Mouse (Mus musculus) MEL (cell line): Measurements from ENCODE around the gene Ntn1. TPM values are rescaled to one million over a fixed set of nuclear protein-coding genes. Genes with fewer than 3 reads are reported as not detected.

Source experiments
- DNase-seq: peaks from one replicate; pipeline ENCODE4 v3.0.0; 2011; ENCODE audit warnings: low read depth, low spot score
- H3K27ac ChIP-seq: 2 replicates; pipeline ENCODE4 v1.5.1; 2012; ENCODE audit warnings: low read depth, mild to moderate bottlenecking, control low read depth, low read length, moderate library complexity; ENCODE audit not compliant: control insufficient read depth
- H3K27me3 ChIP-seq, 2 experiments: fragments of 150-350 bp in 1 of 2; sonication (generic) in 1 of 2; 2 replicates each; pipeline ENCODE4 v1.6.1; 2012; ENCODE audit warnings: low read length in 2 of 2, mild to moderate bottlenecking in 2 of 2, improper control_type of control experiment in 1 of 2, moderate library complexity in 1 of 2; ENCODE audit not compliant: insufficient read depth in 2 of 2, control insufficient read depth in 1 of 2
- H3K36me3 ChIP-seq, 2 experiments: 2 replicates each; pipeline ENCODE4 v1.6.1; 2012 to 2014; ENCODE audit warnings: low read length in 2 of 2, improper control_type of control experiment in 1 of 2, inconsistent platforms in 1 of 2, mild to moderate bottlenecking in 1 of 2; ENCODE audit not compliant: insufficient read depth in 2 of 2, control insufficient read depth in 1 of 2
- H3K4me1 ChIP-seq, 2 experiments: fragments of 150-350 bp in 1 of 2; sonication (generic) in 1 of 2; 2 replicates each; pipeline ENCODE4 v1.6.1; 2012; ENCODE audit warnings: low read length in 2 of 2, improper control_type of control experiment in 1 of 2, mild to moderate bottlenecking in 1 of 2; ENCODE audit not compliant: insufficient read depth in 2 of 2, control insufficient read depth in 1 of 2
- H3K4me3 ChIP-seq, 2 experiments: fragments of 150-350 bp in 1 of 2; sonication (generic) in 1 of 2; 2 replicates each; pipeline ENCODE4 v1.5.1; 2012; ENCODE audit warnings: low read depth in 2 of 2, low read length in 2 of 2, mild to moderate bottlenecking in 2 of 2, moderate library complexity in 2 of 2, control low read depth in 1 of 2, improper control_type of control experiment in 1 of 2; ENCODE audit not compliant: control insufficient read depth in 1 of 2, insufficient read depth in 1 of 2
- H3K79me2 ChIP-seq: 2 replicates; pipeline ENCODE4 v1.6.1; 2012; ENCODE audit warnings: mild to moderate bottlenecking, low read length, moderate library complexity; ENCODE audit not compliant: control insufficient read depth, poor library complexity, insufficient read depth
- H3K9ac ChIP-seq: 2 replicates; pipeline ENCODE4 v1.6.1; 2012; ENCODE audit warnings: low read depth, mild to moderate bottlenecking, control low read depth, low read length, moderate library complexity; ENCODE audit not compliant: control insufficient read depth, poor library complexity, severe bottlenecking
- H3K9me3 ChIP-seq: fragments of 150-350 bp; sonication (generic); replicated peaks from 2 replicates; pipeline ENCODE4 v1.6.1; 2012; ENCODE audit warnings: mild to moderate bottlenecking, low read length, improper control_type of control experiment, moderate library complexity; ENCODE audit not compliant: insufficient read depth
- BHLHE40 ChIP-seq: IDR thresholded peaks from 2 replicates; pipeline ENCODE4 v1.6.1; 2012; ENCODE audit warnings: low read depth, mild to moderate bottlenecking, inconsistent platforms, low read length, improper control_type of control experiment, borderline replicate concordance
- CHD1 ChIP-seq: IDR thresholded peaks from 2 replicates; pipeline ENCODE4 v1.6.1; 2012; ENCODE audit warnings: low read depth, mild to moderate bottlenecking, inconsistent platforms, low read length, improper control_type of control experiment
- CHD2 ChIP-seq: IDR thresholded peaks from 2 replicates; pipeline ENCODE4 v1.6.1; 2011; ENCODE audit warnings: low read length, improper control_type of control experiment
- ELF1 ChIP-seq: IDR thresholded peaks from 2 replicates; pipeline ENCODE4 v1.6.1; 2014; ENCODE audit warnings: low read depth, mild to moderate bottlenecking, inconsistent platforms, low read length, improper control_type of control experiment, moderate library complexity
- HCFC1 ChIP-seq: IDR thresholded peaks from 2 replicates; pipeline ENCODE4 v1.6.1; 2012; ENCODE audit warnings: low read depth, mild to moderate bottlenecking, inconsistent platforms, low read length, improper control_type of control experiment, moderate library complexity
- JUND ChIP-seq: IDR thresholded peaks from 2 replicates; pipeline ENCODE4 v1.6.1; 2011; ENCODE audit warnings: low read depth, mild to moderate bottlenecking, improper control_type of control experiment, low read length
- MAFK ChIP-seq: IDR thresholded peaks from 2 replicates; pipeline ENCODE4 v1.6.1; 2011; ENCODE audit warnings: low read depth, mild to moderate bottlenecking, low read length, improper control_type of control experiment, borderline replicate concordance
- MAZ ChIP-seq: IDR thresholded peaks from 2 replicates; pipeline ENCODE4 v1.6.1; 2012; ENCODE audit warnings: low read depth, mild to moderate bottlenecking, inconsistent platforms, low read length, improper control_type of control experiment
- MEF2A ChIP-seq: IDR thresholded peaks from 2 replicates; pipeline ENCODE4 v1.6.1; 2014; ENCODE audit warnings: low read depth, mild to moderate bottlenecking, inconsistent platforms, low read length, improper control_type of control experiment; ENCODE audit not compliant: poor library complexity, insufficient replicate concordance, severe bottlenecking; ENCODE audit errors: extremely low read depth
- MXI1 ChIP-seq: IDR thresholded peaks from 2 replicates; pipeline ENCODE4 v1.6.1; 2011; ENCODE audit warnings: mild to moderate bottlenecking, low read depth, low read length, improper control_type of control experiment
- MYB ChIP-seq: IDR thresholded peaks from 2 replicates; pipeline ENCODE4 v1.6.1; 2011; ENCODE audit warnings: mild to moderate bottlenecking, low read depth, low read length, improper control_type of control experiment
- MYC ChIP-seq: IDR thresholded peaks from 2 replicates; pipeline ENCODE4 v1.6.1; 2011; ENCODE audit warnings: low read depth, mild to moderate bottlenecking, low read length, improper control_type of control experiment, moderate library complexity
- POLR2A ChIP-seq, 2 experiments: IDR thresholded peaks; 2 replicates each; pipeline ENCODE4 v1.6.1; 2011 to 2012; ENCODE audit warnings: low read length in 2 of 2, mild to moderate bottlenecking in 2 of 2, control low read depth in 1 of 2, improper control_type of control experiment in 1 of 2, low read depth in 1 of 2, moderate library complexity in 1 of 2; ENCODE audit not compliant: control insufficient read depth in 1 of 2, insufficient read depth in 1 of 2, poor library complexity in 1 of 2
- POLR2AphosphoS5 ChIP-seq: IDR thresholded peaks from 2 replicates; pipeline ENCODE4 v1.6.1; 2012; ENCODE audit warnings: low read depth, borderline replicate concordance, mild to moderate bottlenecking, inconsistent platforms, low read length, moderate library complexity, mixed read lengths
- RAD21 ChIP-seq: IDR thresholded peaks from 2 replicates; pipeline ENCODE4 v1.6.1; 2011; ENCODE audit warnings: mild to moderate bottlenecking, low read depth, low read length, improper control_type of control experiment
- TAL1 ChIP-seq: IDR thresholded peaks from 2 replicates; pipeline ENCODE4 v1.6.1; 2012; ENCODE audit warnings: mild to moderate bottlenecking, inconsistent platforms, low read length, moderate library complexity, mixed read lengths
- TBP ChIP-seq: IDR thresholded peaks from 2 replicates; pipeline ENCODE4 v1.8.0; 2011; ENCODE audit warnings: low read depth, low read length, improper control_type of control experiment
- TCF12 ChIP-seq: IDR thresholded peaks from 2 replicates; pipeline ENCODE4 v1.6.1; 2014; ENCODE audit warnings: low read depth, mild to moderate bottlenecking, inconsistent platforms, low read length, improper control_type of control experiment, moderate library complexity
- UBTF ChIP-seq: IDR thresholded peaks from 2 replicates; pipeline ENCODE4 v1.6.1; 2012; ENCODE audit warnings: low read depth, mild to moderate bottlenecking, inconsistent platforms, low read length, improper control_type of control experiment, moderate library complexity, borderline replicate concordance; ENCODE audit not compliant: insufficient read depth
- USF1 ChIP-seq: IDR thresholded peaks from 2 replicates; pipeline ENCODE4 v1.6.1; 2014; ENCODE audit warnings: low read depth, mild to moderate bottlenecking, inconsistent platforms, low read length, improper control_type of control experiment, moderate library complexity
- ZKSCAN1 ChIP-seq: IDR thresholded peaks from 2 replicates; pipeline ENCODE4 v1.6.1; 2012; ENCODE audit warnings: low read depth, mild to moderate bottlenecking, inconsistent platforms, low read length, improper control_type of control experiment, moderate library complexity
- ZMIZ1 ChIP-seq: IDR thresholded peaks from 2 replicates; pipeline ENCODE4 v1.6.1; 2012; ENCODE audit warnings: low read depth, mild to moderate bottlenecking, inconsistent platforms, low read length, improper control_type of control experiment, moderate library complexity
- ZNF384 ChIP-seq: IDR thresholded peaks from 2 replicates; pipeline ENCODE4 v1.6.1; 2012; ENCODE audit warnings: low read depth, mild to moderate bottlenecking, inconsistent platforms, low read length, improper control_type of control experiment
- polyA plus RNA-seq, 2 experiments: library from polyadenylated mRNA; stranded (reverse) in 1 of 2; unstranded in 1 of 2; fragments of >175 nt in 1 of 2; fragments of >200 nt in 1 of 2; gene quantifications; 2 replicates each; pipeline versions ENCODE4 v1.2.1 to v1.2.4; 2012; ENCODE audit warnings: low replicate concordance in 2 of 2, low read depth in 1 of 2; ENCODE audit not compliant: insufficient read length in 2 of 2, insufficient read depth in 1 of 2, missing spikeins in 1 of 2
- total RNA-seq: library from RNA; depleted of rRNA; stranded (reverse); fragments of 300-350 nt; gene quantifications from 2 replicates; pipeline ENCODE4 v1.2.3, GENCODE M21; 2012

The Ntn1 gene
- total and polyA plus RNA-seq, 3 experiments: not detected

DNA sequence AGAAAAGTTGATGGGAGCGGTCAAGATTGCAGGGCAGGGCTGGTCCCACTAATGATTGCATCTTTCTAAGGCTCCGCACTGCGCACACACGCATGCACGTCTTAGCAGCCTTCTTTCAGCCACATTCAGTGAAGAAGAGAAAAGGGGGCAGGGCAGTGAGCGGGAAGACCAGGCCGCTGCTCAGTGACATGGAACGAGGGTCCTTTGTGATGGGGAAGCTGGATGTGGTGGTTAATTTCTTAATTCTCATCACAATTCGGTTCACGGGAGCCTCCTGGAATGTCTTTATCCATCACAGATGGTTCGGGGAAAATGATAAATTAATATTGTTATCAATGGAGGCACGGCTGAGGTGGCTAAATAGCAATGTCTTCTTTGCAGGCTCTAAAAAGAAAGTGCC, 126.8 kb downstream of the Ntn1 start:
- Histone ChIP-seq H3K9me3 (no peaks in the 10 kb centered on the region), H3K79me2 (no peaks in the 10 kb centered on the region), H3K9ac (no peak overlapping the region), H3K27me3 (no peaks in the 10 kb centered on the region), H3K27ac (no peak overlapping the region), H3K4me3 (no peak overlapping the region), H3K36me3 (no peaks in the 10 kb centered on the region)
- DNase-seq: no peak
- TF ChIP-seq HCFC1: no peak
- TF ChIP-seq POLR2AphosphoS5: no peak
- no peak for TF ChIP-seq MYC
- no peak for TF ChIP-seq ZMIZ1
- TF ChIP-seq CHD1: no peak
- TF ChIP-seq BHLHE40: no peak
- no peak for TF ChIP-seq MAZ
- no peak for TF ChIP-seq MXI1
- TF ChIP-seq TAL1: no peak
- no peak for TF ChIP-seq JUND
- no peak for TF ChIP-seq MAFK
- TF ChIP-seq USF1: no peak
- no peak for TF ChIP-seq ELF1
- TF ChIP-seq, all 39 proteins: peak for 0
- H3K4me1 ChIP-seq: no peaks in the 10 kb centered on the region

DNA sequence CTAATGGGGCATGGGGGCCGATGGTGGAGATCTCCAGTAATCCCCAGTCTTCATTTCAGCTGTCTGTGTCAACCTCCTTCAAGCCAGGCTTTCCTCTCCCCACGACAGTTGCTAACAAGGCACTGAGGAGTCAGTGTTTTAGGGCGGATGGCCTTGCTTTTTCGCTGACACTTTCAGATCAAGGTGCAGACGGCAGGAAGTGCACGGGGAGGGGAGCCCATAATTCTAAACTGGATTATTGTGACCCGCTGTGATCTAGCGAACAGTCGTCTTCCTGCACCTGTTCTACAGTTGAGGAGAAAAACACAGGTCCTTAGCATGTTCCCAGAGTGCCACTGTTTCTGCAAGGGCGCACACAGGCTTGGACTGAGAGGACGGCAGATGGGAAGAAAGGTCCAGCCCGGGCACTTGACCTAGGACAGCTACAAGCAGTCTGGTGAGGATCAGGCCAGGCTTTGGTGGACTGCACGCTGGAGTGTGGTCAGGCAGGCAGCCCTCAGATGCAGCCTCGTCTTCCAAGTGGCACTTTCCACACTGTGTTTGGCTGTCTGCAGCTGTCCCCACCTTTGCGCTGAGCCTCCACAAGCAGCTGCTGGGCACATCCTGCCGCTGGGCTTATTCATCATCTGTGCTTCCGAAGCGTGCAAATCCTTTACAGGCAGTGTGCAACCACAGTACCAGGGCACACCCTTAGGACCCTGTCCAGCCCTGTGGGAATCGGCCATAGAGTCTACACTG, 129.7 kb downstream of the Ntn1 start:
- Histone ChIP-seq H3K27ac (no peak overlapping the region), H3K4me1 (no peaks in the 10 kb centered on the region), H3K9ac (no peak overlapping the region), H3K9me3 (no peaks in the 10 kb centered on the region), H3K27me3 (no peaks in the 10 kb centered on the region), H3K79me2 (no peaks in the 10 kb centered on the region), H3K36me3 (no peaks in the 10 kb centered on the region), H3K4me3 (no peak overlapping the region)
- DNase-seq: no peak
- TF ChIP-seq MYB (no peak), USF1 (no peak), MAFK (no peak), MXI1 (no peak), ZKSCAN1 (no peak), ZMIZ1 (no peak)

DNA sequence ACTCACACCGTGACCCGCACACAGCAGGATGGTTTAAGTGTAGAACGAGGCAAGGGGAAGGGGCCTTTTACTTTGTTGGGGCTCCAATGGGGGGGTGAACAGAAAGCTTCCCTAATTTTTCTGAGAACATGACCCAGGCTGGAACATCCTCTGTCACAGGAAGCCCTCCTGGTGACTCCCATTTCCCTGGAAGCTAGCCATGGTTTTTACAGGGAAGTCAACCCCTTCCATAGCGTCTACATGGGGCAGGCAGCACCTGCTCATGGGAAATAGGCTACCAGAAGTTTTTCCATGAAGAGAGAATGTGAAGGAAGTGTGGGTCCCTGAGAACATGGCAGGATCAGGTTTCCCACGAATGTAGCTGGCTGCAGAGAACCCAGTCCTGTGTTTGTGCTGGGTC, 136.3 kb downstream of the Ntn1 start:
- H3K9me3 ChIP-seq: no peaks in the 10 kb centered on the region
- no peak overlapping the region for H3K27ac ChIP-seq
- TF ChIP-seq MYB (no peak), CHD2 (no peak), POLR2A (IDR thresholded peaks at IDR 0.05; ENCODE audit: control insufficient read depth in 1 of 2, insufficient read depth in 1 of 2, low read depth in 1 of 2, low read length in 2 of 2, poor library complexity in 1 of 2) (no peak), BHLHE40 (no peak), TBP (no peak), ZNF384 (no peak), TCF12 (no peak), ELF1 (no peak), ZKSCAN1 (no peak), RAD21 (no peak), MEF2A (no peak), UBTF (no peak)
- DNase-seq: no peak
- no peaks in the 10 kb centered on the region for H3K4me1 ChIP-seq
- no peaks in the 10 kb centered on the region for H3K27me3 ChIP-seq
- no peak overlapping the region for H3K4me3 ChIP-seq
- H3K36me3 ChIP-seq: no peaks in the 10 kb centered on the region
- H3K79me2 ChIP-seq: no peaks in the 10 kb centered on the region
- H3K9ac ChIP-seq: no peak overlapping the region
